Mouse (Mus musculus): ENCODE measurements around the gene Ubxn2a. TPM values are rescaled to one million over a fixed set of nuclear protein-coding genes. Genes with fewer than 3 reads are reported as not detected.

Gene Ubxn2a
- polyA plus RNA-seq, 1 experiment from 2014 or later, result 24.7 TPM

DNA sequence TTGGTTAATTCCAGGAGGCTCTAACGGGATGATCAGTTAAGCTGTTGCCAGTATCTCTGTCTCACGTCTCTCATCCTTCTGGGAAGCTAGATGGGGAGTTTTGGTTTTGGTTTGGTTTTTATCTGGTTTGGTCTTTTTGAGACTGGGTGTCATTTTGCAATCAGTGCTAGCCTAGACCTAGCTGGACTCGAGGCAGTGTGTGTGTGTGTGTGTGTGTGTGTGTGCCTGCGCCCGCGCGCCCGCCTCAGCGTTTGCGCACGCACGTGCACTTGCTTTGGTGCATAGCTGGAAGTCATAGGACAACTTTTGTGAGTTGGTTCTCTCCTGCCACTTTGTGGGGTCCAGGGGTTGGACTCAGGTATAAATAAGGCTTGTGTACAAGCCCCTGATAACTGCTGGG is 63.8 kb downstream of the Ubxn2a start:
- H3K27ac ChIP-seq (ENCODE audit: low read length), result peak overlapping the region; percentile 71; the same call in 1 of the 2 replicates
- peaks cover 24% of the 10 kb centered on the region for H3K4me1 ChIP-seq (replicated peaks; ENCODE audit: control insufficient read depth, insufficient read depth, low read length)
- WGBS, result 0% methylated on average over 12 of the region's 12 CpGs
- H3K27me3 ChIP-seq (ENCODE audit: control insufficient read depth, insufficient read depth, low read depth, low read length), result no peaks in the 10 kb centered on the region
- no peaks in the 10 kb centered on the region for H3K9me3 ChIP-seq (ENCODE audit: control insufficient read depth, low read length)
- peak overlapping the region; percentile 76 for H3K4me2 ChIP-seq (ENCODE audit: low read depth, low read length)
- no peaks in the 10 kb centered on the region for H3K36me3 ChIP-seq (ENCODE audit: control insufficient read depth, insufficient read depth, low read length)
- H3K4me3 ChIP-seq (ENCODE audit: low read length), result peak overlapping the region; percentile 83
- ATAC-seq (ENCODE audit: low read depth), result peak; percentile 68
- H3K9ac ChIP-seq (ENCODE audit: low read length), result peak overlapping the region; percentile 79

- H3K9me3 ChIP-seq (ENCODE audit: control insufficient read depth, low read length), result no peaks in the 10 kb centered on the region
- H3K4me1 ChIP-seq (replicated peaks; ENCODE audit: control insufficient read depth, insufficient read depth, low read length), result peaks cover 24% of the 10 kb centered on the region
- peak within 1 kb of the TSS; percentile 79 for H3K9ac ChIP-seq (ENCODE audit: low read length)
- ATAC-seq (ENCODE audit: low read depth), result peak; percentile 93
- H3K4me2 ChIP-seq (ENCODE audit: low read depth, low read length), result peak within 1 kb of the TSS; percentile 79
- H3K27ac ChIP-seq (ENCODE audit: low read length), result peak within 1 kb of the TSS; percentile 71
- H3K36me3 ChIP-seq (ENCODE audit: control insufficient read depth, insufficient read depth, low read length), result no peaks in the 10 kb centered on the region
- H3K4me3 ChIP-seq (ENCODE audit: low read length), result peak within 1 kb of the TSS; percentile 83
- no peaks in the 10 kb centered on the region for H3K27me3 ChIP-seq (ENCODE audit: control insufficient read depth, insufficient read depth, low read depth, low read length)
- under 1% methylated on average over 30 of the region's 30 CpGs for WGBS
These were observed 64.5 kb downstream of the Ubxn2a start, which contains the start of gene Wdcp for GRCm38 (mm10) chr12:4842890-4843597. Gene Wdcp, plus strand, starts transcription at chr12:4843303.

GRCm38 (mm10) chr12:4842456-4842855 is 65.0 kb downstream of the Ubxn2a start:
- Histone ChIP-seq H3K27me3 (ENCODE audit: control insufficient read depth, insufficient read depth, low read depth, low read length) (no peaks in the 10 kb centered on the region), H3K9ac (ENCODE audit: low read length) (no peak overlapping the region), H3K36me3 (ENCODE audit: control insufficient read depth, insufficient read depth, low read length) (no peaks in the 10 kb centered on the region), H3K9me3 (ENCODE audit: control insufficient read depth, low read length) (no peaks in the 10 kb centered on the region), H3K4me2 (ENCODE audit: low read depth, low read length) (no peak overlapping the region), H3K4me3 (ENCODE audit: low read length) (no peak overlapping the region), H3K27ac (ENCODE audit: low read length) (no peak overlapping the region), H3K4me1 (replicated peaks; ENCODE audit: control insufficient read depth, insufficient read depth, low read length) (peaks cover 24% of the 10 kb centered on the region)
- WGBS, result 79% methylated on average over 8 of the region's 8 CpGs
- ATAC-seq (ENCODE audit: low read depth), result no peak

GRCm38 (mm10) chr12:4841392-4841887 is 66.1 kb downstream of the Ubxn2a start, which contains the start of gene Fkbp1b:
Gene Fkbp1b, minus strand, starts transcription at chr12:4841591.
- Histone ChIP-seq H3K9ac (ENCODE audit: low read length) (peak within 1 kb of the TSS; percentile 71), H3K27me3 (ENCODE audit: control insufficient read depth, insufficient read depth, low read depth, low read length) (no peaks in the 10 kb centered on the region), H3K9me3 (ENCODE audit: control insufficient read depth, low read length) (no peaks in the 10 kb centered on the region), H3K27ac (ENCODE audit: low read length) (no peak within 1 kb of the TSS), H3K4me1 (replicated peaks; ENCODE audit: control insufficient read depth, insufficient read depth, low read length) (peaks cover 24% of the 10 kb centered on the region), H3K4me2 (ENCODE audit: low read depth, low read length) (peak within 1 kb of the TSS; percentile 79), H3K36me3 (ENCODE audit: control insufficient read depth, insufficient read depth, low read length) (no peaks in the 10 kb centered on the region), H3K4me3 (ENCODE audit: low read length) (peak within 1 kb of the TSS; percentile 66)
- ATAC-seq (ENCODE audit: low read depth), result peak; percentile 74
- under 1% methylated on average over 37 of the region's 37 CpGs for WGBS

DNA sequence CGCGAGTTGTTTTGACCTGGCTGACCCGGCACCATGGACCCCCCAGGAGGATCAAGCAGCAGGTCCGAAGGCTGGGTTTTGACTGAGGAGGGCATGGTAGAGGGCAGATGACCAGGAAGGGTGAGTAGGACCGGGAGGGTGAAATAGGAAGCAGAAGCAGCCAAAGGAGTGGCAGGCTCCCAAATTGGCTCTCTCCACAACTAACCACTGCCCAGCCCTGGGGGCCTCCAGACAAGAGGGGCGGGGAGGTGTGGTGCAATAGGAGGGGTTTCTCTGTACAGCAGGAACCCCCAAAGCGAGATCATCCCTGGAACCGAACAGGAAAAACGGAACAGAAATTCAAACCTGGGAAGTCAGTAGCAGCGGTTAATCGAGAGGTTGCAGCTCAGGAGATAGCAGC is 66.8 kb downstream of the Ubxn2a start:
- Histone ChIP-seq H3K4me1 (replicated peaks; ENCODE audit: control insufficient read depth, insufficient read depth, low read length) (peaks cover 24% of the 10 kb centered on the region), H3K27me3 (ENCODE audit: control insufficient read depth, insufficient read depth, low read depth, low read length) (no peaks in the 10 kb centered on the region), H3K4me2 (ENCODE audit: low read depth, low read length) (peak overlapping the region; percentile 79), H3K9ac (ENCODE audit: low read length) (peak overlapping the region; percentile 71), H3K27ac (ENCODE audit: low read length) (no peak overlapping the region), H3K9me3 (ENCODE audit: control insufficient read depth, low read length) (no peaks in the 10 kb centered on the region), H3K4me3 (ENCODE audit: low read length) (peak overlapping the region; percentile 66), H3K36me3 (ENCODE audit: control insufficient read depth, insufficient read depth, low read length) (no peaks in the 10 kb centered on the region)
- 0% methylated on average over 11 of the region's 11 CpGs for WGBS
- ATAC-seq (ENCODE audit: low read depth), result peak; percentile 17; the same call in 1 of the 2 replicates

GRCm38 (mm10) chr12:4840010-4840409 is 67.5 kb downstream of the Ubxn2a start:
- 43% methylated on average over 6 of the region's 6 CpGs for WGBS

GRCm38 (mm10) chr12:4836959-4837358 is 70.5 kb downstream of the Ubxn2a start:
- no peak overlapping the region for H3K4me2 ChIP-seq (ENCODE audit: low read depth, low read length)
- H3K27me3 ChIP-seq (ENCODE audit: control insufficient read depth, insufficient read depth, low read depth, low read length), result no peaks in the 10 kb centered on the region
- H3K27ac ChIP-seq (ENCODE audit: low read length), result no peak overlapping the region
- H3K4me1 ChIP-seq (replicated peaks; ENCODE audit: control insufficient read depth, insufficient read depth, low read length), result peaks cover 13% of the 10 kb centered on the region
- WGBS, result 25% methylated on average over 4 of the region's 4 CpGs
- H3K9ac ChIP-seq (ENCODE audit: low read length), result no peak overlapping the region
- no peak for ATAC-seq (ENCODE audit: low read depth)
- no peaks in the 10 kb centered on the region for H3K9me3 ChIP-seq (ENCODE audit: control insufficient read depth, low read length)
- no peaks in the 10 kb centered on the region; the same call in 1 of the 2 replicates for H3K36me3 ChIP-seq (ENCODE audit: control insufficient read depth, insufficient read depth, low read length)
- H3K4me3 ChIP-seq (ENCODE audit: low read length), result no peak overlapping the region

More at GRCm38 (mm10) chr12:4840010-4840409, 67.5 kb downstream of the Ubxn2a start:
- Histone ChIP-seq H3K4me1 (replicated peaks; ENCODE audit: control insufficient read depth, insufficient read depth, low read length) (peaks cover 24% of the 10 kb centered on the region), H3K36me3 (ENCODE audit: control insufficient read depth, insufficient read depth, low read length) (no peaks in the 10 kb centered on the region), H3K27me3 (ENCODE audit: control insufficient read depth, insufficient read depth, low read depth, low read length) (no peaks in the 10 kb centered on the region), H3K9ac (ENCODE audit: low read length) (no peak overlapping the region), H3K9me3 (ENCODE audit: control insufficient read depth, low read length) (no peaks in the 10 kb centered on the region), H3K4me3 (ENCODE audit: low read length) (no peak overlapping the region), H3K4me2 (ENCODE audit: low read depth, low read length) (peak overlapping the region; percentile 79; the same call in 1 of the 2 replicates), H3K27ac (ENCODE audit: low read length) (no peak overlapping the region)
- ATAC-seq (ENCODE audit: low read depth), result no peak

Other genes with a start within 250 kb of the Ubxn2a start
- gene Fam228a, start 169.3 kb downstream of the Ubxn2a start, polyA plus RNA-seq (2015; fragmentation: Nextera tagmentation; extraction: Ambion mirVana), result 0.13 and 0.34 TPM in 2 replicates
- gene Pfn4, start 138.7 kb downstream of the Ubxn2a start, polyA plus RNA-seq (2015; fragmentation: Nextera tagmentation; extraction: Ambion mirVana), result 2.0 and 2.3 TPM in 2 replicates
- gene Fam228b, start 138.4 kb downstream of the Ubxn2a start, polyA plus RNA-seq (2015; fragmentation: Nextera tagmentation; extraction: Ambion mirVana), result 2.6 and 2.8 TPM in 2 replicates
- gene Sf3b6, start 90.2 kb downstream of the Ubxn2a start, polyA plus RNA-seq (2015; fragmentation: Nextera tagmentation; extraction: Ambion mirVana), result 161 and 180 TPM in 2 replicates
- 8.8 and 9.3 TPM in 2 replicates for gene Fkbp1b, start 66.1 kb downstream of the Ubxn2a start, polyA plus RNA-seq (2015; fragmentation: Nextera tagmentation; extraction: Ambion mirVana)
- gene Wdcp, start 64.4 kb downstream of the Ubxn2a start, polyA plus RNA-seq (2015; fragmentation: Nextera tagmentation; extraction: Ambion mirVana), result 15.5 and 16.1 TPM in 2 replicates
- gene Mfsd2b, start 33.3 kb downstream of the Ubxn2a start, polyA plus RNA-seq (2015; fragmentation: Nextera tagmentation; extraction: Ambion mirVana), result 1.8 and 2.3 TPM in 2 replicates
- 7.7 and 8.4 TPM in 2 replicates for gene Atad2b, start 9.6 kb upstream of the Ubxn2a start, polyA plus RNA-seq (2015; fragmentation: Nextera tagmentation; extraction: Ambion mirVana)

Measured in lung, embryonic 16.5 days (tissue).